Mouse (Mus musculus) heart, embryonic 14.5 days (tissue): ENCODE results near the gene Serpinb9d. TPM values are rescaled to one million over a fixed set of nuclear protein-coding genes. Genes with fewer than 3 reads are reported as not detected.
"Not testable (repeated sequence)": the region's sequence is repeated elsewhere in the genome, so short reads cannot be mapped to it uniquely, and the experiment has no call there.

Experiments used
- ATAC-seq: fragments of 200-750 bp; cut with Nextera tagmentation; 2 replicates; pipeline ENCODE4 v1.8.0; 2017; ENCODE audit warnings: low read depth, moderate TSS enrichment; ENCODE audit not compliant: insufficient number of reproducible peaks, insufficient read depth, low FRiP score
- H3K27ac ChIP-seq, 2 experiments: fragments of 200-500 bp in 1 of 2; fragments of 300-500 bp in 1 of 2; sonication (generic) in 1 of 2; replicated peaks in 1 of 2; 2 replicates each; pipeline ENCODE4 v1.5.1; 2012 to 2014; ENCODE audit warnings: low read depth in 2 of 2, low read length in 2 of 2, control low read depth in 1 of 2, mild to moderate bottlenecking in 1 of 2, mixed read lengths in 1 of 2; ENCODE audit not compliant: control insufficient read depth in 1 of 2, insufficient read depth in 1 of 2
- H3K27me3 ChIP-seq: fragments of 300-500 bp; sonication (generic); 2 replicates; pipeline ENCODE4 v1.6.1; 2014; ENCODE audit warnings: mild to moderate bottlenecking, low read length, control low read depth; ENCODE audit not compliant: control insufficient read depth, insufficient read depth
- H3K36me3 ChIP-seq: fragments of 300-500 bp; sonication (generic); 2 replicates; pipeline ENCODE4 v1.6.1; 2014; ENCODE audit warnings: mild to moderate bottlenecking, control low read depth, low read length, mixed read lengths; ENCODE audit not compliant: control insufficient read depth, insufficient read depth
- H3K4me1 ChIP-seq, 2 experiments: fragments of 200-500 bp in 1 of 2; fragments of 300-500 bp in 1 of 2; sonication (generic) in 1 of 2; 2 replicates each; pipeline ENCODE4 v1.6.1; 2012 to 2014; ENCODE audit warnings: low read length in 2 of 2, control low read depth in 1 of 2, mixed read lengths in 1 of 2; ENCODE audit not compliant: control insufficient read depth in 2 of 2, insufficient read depth in 2 of 2
- H3K4me2 ChIP-seq: fragments of 300-500 bp; sonication (generic); 2 replicates; pipeline ENCODE4 v1.6.1; 2014; ENCODE audit warnings: mild to moderate bottlenecking, low read length
- H3K4me3 ChIP-seq, 2 experiments: fragments of 200-500 bp in 1 of 2; fragments of 300-500 bp in 1 of 2; sonication (generic) in 1 of 2; 2 replicates each; pipeline ENCODE4 v1.5.1; 2012 to 2014; ENCODE audit warnings: low read length in 2 of 2, mild to moderate bottlenecking in 2 of 2, control low read depth in 1 of 2, low read depth in 1 of 2, moderate library complexity in 1 of 2; ENCODE audit not compliant: control insufficient read depth in 1 of 2, insufficient read depth in 1 of 2
- H3K9ac ChIP-seq: fragments of 300-500 bp; sonication (generic); 2 replicates; pipeline ENCODE4 v1.6.1; 2014; ENCODE audit warnings: mild to moderate bottlenecking, low read length
- H3K9me3 ChIP-seq: fragments of 300-500 bp; sonication (generic); 2 replicates; pipeline ENCODE4 v1.6.1; 2016; ENCODE audit warnings: low read length, control low read depth; ENCODE audit not compliant: control insufficient read depth
- WGBS: fragments of 180-500 bp; shearing (Covaris S2); extraction: QIAGEN DNeasy Blood & Tissue Kit; methylation state at CpG from one replicate; pipeline ENCODE4 v1.1.7; 2014; 5-methylcytosine and 5-hydroxymethylcytosine counted together
- polyA plus RNA-seq: library from polyadenylated mRNA; unstranded; fragments of >200 nt; fragmentation: Nextera tagmentation; extraction: Ambion mirVana; gene quantifications from 2 replicates; pipeline ENCODE4 v1.2.1, GENCODE M21; 2014

Gene Serpinb9d
- not detected in 2 replicates for polyA plus RNA-seq

- Histone ChIP-seq H3K9me3 (no peaks in the 10 kb centered on the region), H3K4me1 (no peaks in the 10 kb centered on the region), H3K4me3 (no peak within 1 kb of the TSS), H3K27me3 (no peaks in the 10 kb centered on the region), H3K27ac (no peak within 1 kb of the TSS), H3K9ac (no peak within 1 kb of the TSS), H3K4me2 (no peak within 1 kb of the TSS), H3K36me3 (no peaks in the 10 kb centered on the region)
- ATAC-seq, result no peak
- WGBS, result 74% methylated on average over 5 of the region's 5 CpGs
Observed at GRCm38 (mm10) chr13:33192659-33193058, at the start of gene Serpinb9d. Serpinb9d (plus strand) TSS chr13:33192959.

GRCm38 (mm10) chr13:33159642-33160041 lies 33.1 kb upstream of the Serpinb9d start, which contains the start of gene Serpinb9c:
Serpinb9c (minus strand) TSS chr13:33159742.
- Histone ChIP-seq H3K9me3 (no peaks in the 10 kb centered on the region), H3K27ac (no peak within 1 kb of the TSS), H3K36me3 (no peaks in the 10 kb centered on the region), H3K9ac (no peak within 1 kb of the TSS), H3K27me3 (no peaks in the 10 kb centered on the region), H3K4me3 (no peak within 1 kb of the TSS), H3K4me1 (no peaks in the 10 kb centered on the region), H3K4me2 (no peak within 1 kb of the TSS)
- 73% methylated on average over 4 of the region's 4 CpGs for WGBS
- ATAC-seq, result no peak

DNA sequence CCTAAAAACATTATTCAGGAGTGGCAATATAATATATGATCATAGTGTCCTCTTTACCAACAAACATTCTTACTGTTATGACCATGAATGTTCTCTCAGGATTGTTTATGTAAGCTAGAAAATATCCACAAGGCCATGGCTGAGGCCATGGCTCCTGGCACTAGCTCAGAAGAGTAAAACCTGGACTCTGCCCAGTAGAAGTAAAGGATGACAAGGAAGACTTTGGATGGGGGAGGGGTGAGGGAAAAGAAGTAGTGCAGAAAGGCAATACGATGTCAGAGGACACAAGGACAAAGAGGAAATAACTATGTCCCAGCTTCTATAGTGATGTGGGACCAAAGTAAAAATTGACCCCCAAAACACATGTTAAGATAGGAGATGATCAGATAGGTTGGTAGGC lies 2.3 kb upstream of the Serpinb9d start:
- ATAC-seq, H3K36me3 ChIP-seq, H3K9me3 ChIP-seq, H3K4me1 ChIP-seq, H3K4me3 ChIP-seq, H3K27ac ChIP-seq, H3K4me2 ChIP-seq, H3K27me3 ChIP-seq, H3K9ac ChIP-seq: not testable (repeated sequence)
- WGBS, result 86% methylated on average over 1 of the region's 1 CpGs

- ATAC-seq, result no peak
- Histone ChIP-seq H3K9ac (no peak overlapping the region), H3K27ac (no peak overlapping the region), H3K4me3 (no peak overlapping the region), H3K36me3 (no peaks in the 10 kb centered on the region), H3K4me2 (no peak overlapping the region), H3K4me1 (no peaks in the 10 kb centered on the region), H3K9me3 (no peaks in the 10 kb centered on the region), H3K27me3 (no peaks in the 10 kb centered on the region)
- WGBS, result 48% methylated on average over 2 of the region's 2 CpGs
Observed at GRCm38 (mm10) chr13:33199740-33200139, 7.0 kb downstream of the Serpinb9d start.

DNA sequence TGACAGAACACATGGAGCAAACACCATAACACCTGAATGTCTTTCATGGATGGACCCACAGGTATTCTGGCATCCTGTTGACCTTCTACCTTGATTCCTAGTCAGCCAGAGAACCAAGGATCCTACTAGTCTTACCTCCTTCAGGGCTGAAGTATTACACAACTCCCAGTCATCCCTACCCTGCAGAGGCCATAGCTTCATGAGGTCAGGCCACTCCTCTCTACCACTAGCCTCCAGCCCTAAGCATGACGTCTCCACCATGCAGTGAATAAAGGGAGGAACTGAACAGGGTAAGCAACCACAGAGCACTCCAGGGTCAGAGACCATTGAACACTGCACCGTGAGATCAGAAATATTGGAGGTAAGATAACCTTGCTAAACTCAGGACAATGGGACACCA lies 56.6 kb downstream of the Serpinb9d start, which contains the start of gene Serpinb9e:
Gene Serpinb9e (plus strand): TSS at position 301 of the 400 bp plus-strand sequence.
- not testable (repeated sequence) for H3K27ac ChIP-seq, H3K4me1 ChIP-seq, H3K36me3 ChIP-seq, H3K4me2 ChIP-seq, H3K9me3 ChIP-seq, H3K4me3 ChIP-seq, H3K9ac ChIP-seq, H3K27me3 ChIP-seq, ATAC-seq
- WGBS, result 62% methylated on average over 2 of the region's 2 CpGs

Other genes starting within 250 kb of the Serpinb9d start
- 22.0 and 23.9 TPM in 2 replicates for gene Serpinb6b, start 227.8 kb upstream of the Serpinb9d start, polyA plus RNA-seq
- gene Serpinb9, start 189.7 kb upstream of the Serpinb9d start, polyA plus RNA-seq, result 7.0 and 9.0 TPM in 2 replicates
- gene Serpinb9b, start 165.5 kb upstream of the Serpinb9d start, polyA plus RNA-seq, result 0.39 TPM in 2 replicates
- 0.11 TPM in 1 of 2 replicates, not detected in the other for gene Serpinb1b, start 114.4 kb upstream of the Serpinb9d start, polyA plus RNA-seq
- gene Serpinb9c, start 33.2 kb upstream of the Serpinb9d start, polyA plus RNA-seq, result not detected in 2 replicates
- gene Serpinb9e, start 56.7 kb downstream of the Serpinb9d start, polyA plus RNA-seq, result not detected in 2 replicates
- not detected in 2 replicates for gene Serpinb9f, start 131.1 kb downstream of the Serpinb9d start, polyA plus RNA-seq
- gene Gm11397, start 202.8 kb downstream of the Serpinb9d start, polyA plus RNA-seq, result not detected in 2 replicates